Mouse (Mus musculus): ENCODE measurements around the gene Ano4. TPM values are rescaled to one million over a fixed set of nuclear protein-coding genes. Genes with fewer than 3 reads are reported as not detected.

The Ano4 gene
- polyA plus RNA-seq, 1 experiment from 2014 or later = 0.55 TPM

GRCm38 (mm10) chr10:89351416-89351815 is 6.9 kb upstream of the Ano4 start:
- no peak overlapping the region for H3K27ac ChIP-seq (ENCODE audit: low read depth)
- ATAC-seq (replicated peaks; ENCODE audit: low FRiP score, low TSS enrichment, low read depth) (no peak), DNase-seq (ENCODE audit: low spot score) (no peak)
- H3K27me3 ChIP-seq (replicated peaks; ENCODE audit: control insufficient read depth, insufficient read depth, low read length) = peaks cover 10% of the 10 kb centered on the region
- WGBS = 83% methylated on average over 11 of the region's 11 CpGs
- no peaks in the 10 kb centered on the region for H3K9me3 ChIP-seq (ENCODE audit: control insufficient read depth, low read length)
- no peaks in the 10 kb centered on the region for H3K36me3 ChIP-seq (ENCODE audit: control insufficient read depth, insufficient read depth, low read length)
- H3K4me3 ChIP-seq (ENCODE audit: low read depth, low read length) = no peak overlapping the region
- H3K4me1 ChIP-seq (replicated peaks; ENCODE audit: control insufficient read depth, insufficient read depth, low read length) = no peaks in the 10 kb centered on the region
- H3K4me2 ChIP-seq (ENCODE audit: low read length) = no peak overlapping the region
- no peak overlapping the region for H3K9ac ChIP-seq (ENCODE audit: low read length)

GRCm38 (mm10) chr10:89345606-89346005 is 1.0 kb upstream of the Ano4 start:
- Histone ChIP-seq H3K27me3 (replicated peaks; ENCODE audit: control insufficient read depth, insufficient read depth, low read length) (peaks cover 48% of the 10 kb centered on the region), H3K9ac (ENCODE audit: low read length) (no peak overlapping the region), H3K4me2 (ENCODE audit: low read length) (no peak overlapping the region), H3K27ac (ENCODE audit: low read depth) (no peak overlapping the region), H3K36me3 (ENCODE audit: control insufficient read depth, insufficient read depth, low read length) (no peaks in the 10 kb centered on the region), H3K4me3 (ENCODE audit: low read depth, low read length) (no peak overlapping the region), H3K4me1 (replicated peaks; ENCODE audit: control insufficient read depth, insufficient read depth, low read length) (0 out of 2 replicates have a peak, but pooled peaks cover 7% of the 10 kb centered on the region), H3K9me3 (ENCODE audit: control insufficient read depth, low read length) (no peaks in the 10 kb centered on the region)
- 68% methylated on average over 6 of the region's 6 CpGs for WGBS
- ATAC-seq (replicated peaks; ENCODE audit: low FRiP score, low TSS enrichment, low read depth) (no peak), DNase-seq (ENCODE audit: low spot score) (no peak)

GRCm38 (mm10) chr10:89345196-89345533 is 603 bp upstream of the Ano4 start:
- Histone ChIP-seq H3K9me3 (ENCODE audit: control insufficient read depth, low read length) (no peaks in the 10 kb centered on the region), H3K4me1 (replicated peaks; ENCODE audit: control insufficient read depth, insufficient read depth, low read length) (0 out of 2 replicates have a peak, but pooled peaks cover 7% of the 10 kb centered on the region), H3K9ac (ENCODE audit: low read length) (no peak overlapping the region), H3K36me3 (ENCODE audit: control insufficient read depth, insufficient read depth, low read length) (no peaks in the 10 kb centered on the region), H3K27me3 (replicated peaks; ENCODE audit: control insufficient read depth, insufficient read depth, low read length) (peaks cover 48% of the 10 kb centered on the region), H3K27ac (ENCODE audit: low read depth) (no peak overlapping the region), H3K4me3 (ENCODE audit: low read depth, low read length) (peak overlapping the region; percentile 47), H3K4me2 (ENCODE audit: low read length) (peak overlapping the region; percentile 82)
- WGBS = 44% methylated on average over 4 of the region's 4 CpGs
- ATAC-seq (replicated peaks; ENCODE audit: low FRiP score, low TSS enrichment, low read depth) = no peak
- DNase-seq (ENCODE audit: low spot score) = no peak

- H3K4me3 ChIP-seq (ENCODE audit: low read depth, low read length) = peak overlapping the region; percentile 47
- H3K27me3 ChIP-seq (replicated peaks; ENCODE audit: control insufficient read depth, insufficient read depth, low read length) = peaks cover 48% of the 10 kb centered on the region
- ATAC-seq (replicated peaks; ENCODE audit: low FRiP score, low TSS enrichment, low read depth) = no peak
- 16% methylated on average over 4 of the region's 4 CpGs for WGBS
- no peak overlapping the region for H3K9ac ChIP-seq (ENCODE audit: low read length)
- DNase-seq (ENCODE audit: low spot score) = no peak
- no peaks in the 10 kb centered on the region for H3K9me3 ChIP-seq (ENCODE audit: control insufficient read depth, low read length)
- H3K36me3 ChIP-seq (ENCODE audit: control insufficient read depth, insufficient read depth, low read length) = no peaks in the 10 kb centered on the region
- H3K27ac ChIP-seq (ENCODE audit: low read depth) = no peak overlapping the region
- H3K4me1 ChIP-seq (replicated peaks; ENCODE audit: control insufficient read depth, insufficient read depth, low read length) = 0 out of 2 replicates have a peak, but pooled peaks cover 7% of the 10 kb centered on the region
- peak overlapping the region; percentile 82 for H3K4me2 ChIP-seq (ENCODE audit: low read length)
Measured at GRCm38 (mm10) chr10:89344132-89344490, 451 bp downstream of the Ano4 start.

GRCm38 (mm10) chr10:89343716-89344115 is 846 bp downstream of the Ano4 start:
- H3K4me2 ChIP-seq (ENCODE audit: low read length) = no peak overlapping the region
- WGBS = 13% methylated on average over 8 of the region's 8 CpGs
- H3K27ac ChIP-seq (ENCODE audit: low read depth) = no peak overlapping the region
- 0 out of 2 replicates have a peak, but pooled peaks cover 7% of the 10 kb centered on the region for H3K4me1 ChIP-seq (replicated peaks; ENCODE audit: control insufficient read depth, insufficient read depth, low read length)
- no peak for ATAC-seq (replicated peaks; ENCODE audit: low FRiP score, low TSS enrichment, low read depth)
- peak; percentile 52 for DNase-seq (ENCODE audit: low spot score)
- H3K27me3 ChIP-seq (replicated peaks; ENCODE audit: control insufficient read depth, insufficient read depth, low read length) = peaks cover 48% of the 10 kb centered on the region
- H3K36me3 ChIP-seq (ENCODE audit: control insufficient read depth, insufficient read depth, low read length) = no peaks in the 10 kb centered on the region
- H3K4me3 ChIP-seq (ENCODE audit: low read depth, low read length) = no peak overlapping the region
- H3K9ac ChIP-seq (ENCODE audit: low read length) = no peak overlapping the region
- H3K9me3 ChIP-seq (ENCODE audit: control insufficient read depth, low read length) = no peaks in the 10 kb centered on the region

GRCm38 (mm10) chr10:89330261-89330660 is 14.3 kb downstream of the Ano4 start:
- Histone ChIP-seq H3K4me1 (replicated peaks; ENCODE audit: control insufficient read depth, insufficient read depth, low read length) (no peaks in the 10 kb centered on the region), H3K9me3 (ENCODE audit: control insufficient read depth, low read length) (no peaks in the 10 kb centered on the region), H3K27me3 (replicated peaks; ENCODE audit: control insufficient read depth, insufficient read depth, low read length) (no peaks in the 10 kb centered on the region), H3K4me2 (ENCODE audit: low read length) (no peak overlapping the region), H3K4me3 (ENCODE audit: low read depth, low read length) (no peak overlapping the region), H3K9ac (ENCODE audit: low read length) (no peak overlapping the region), H3K36me3 (ENCODE audit: control insufficient read depth, insufficient read depth, low read length) (no peaks in the 10 kb centered on the region), H3K27ac (ENCODE audit: low read depth) (no peak overlapping the region)
- DNase-seq (ENCODE audit: low spot score) (no peak), ATAC-seq (replicated peaks; ENCODE audit: low FRiP score, low TSS enrichment, low read depth) (no peak)
- 92% methylated on average over 1 of the region's 1 CpGs for WGBS

GRCm38 (mm10) chr10:89329806-89330205 is 14.8 kb downstream of the Ano4 start:
- 86% methylated on average over 8 of the region's 8 CpGs for WGBS

GRCm38 (mm10) chr10:89328876-89329275 is 15.7 kb downstream of the Ano4 start:
- Histone ChIP-seq H3K4me1 (replicated peaks; ENCODE audit: control insufficient read depth, insufficient read depth, low read length) (no peaks in the 10 kb centered on the region), H3K27ac (ENCODE audit: low read depth) (no peak overlapping the region), H3K9ac (ENCODE audit: low read length) (no peak overlapping the region), H3K36me3 (ENCODE audit: control insufficient read depth, insufficient read depth, low read length) (no peaks in the 10 kb centered on the region), H3K27me3 (replicated peaks; ENCODE audit: control insufficient read depth, insufficient read depth, low read length) (no peaks in the 10 kb centered on the region), H3K4me2 (ENCODE audit: low read length) (no peak overlapping the region), H3K4me3 (ENCODE audit: low read depth, low read length) (no peak overlapping the region), H3K9me3 (ENCODE audit: control insufficient read depth, low read length) (no peaks in the 10 kb centered on the region)
- DNase-seq (ENCODE audit: low spot score) = no peak
- WGBS = 77% methylated on average over 8 of the region's 8 CpGs
- ATAC-seq (replicated peaks; ENCODE audit: low FRiP score, low TSS enrichment, low read depth) = no peak

More at GRCm38 (mm10) chr10:89329806-89330205, 14.8 kb downstream of the Ano4 start:
- no peak overlapping the region for H3K4me2 ChIP-seq (ENCODE audit: low read length)
- H3K9me3 ChIP-seq (ENCODE audit: control insufficient read depth, low read length) = no peaks in the 10 kb centered on the region
- no peaks in the 10 kb centered on the region for H3K36me3 ChIP-seq (ENCODE audit: control insufficient read depth, insufficient read depth, low read length)
- H3K27me3 ChIP-seq (replicated peaks; ENCODE audit: control insufficient read depth, insufficient read depth, low read length) = no peaks in the 10 kb centered on the region
- no peak overlapping the region for H3K4me3 ChIP-seq (ENCODE audit: low read depth, low read length)
- ATAC-seq (replicated peaks; ENCODE audit: low FRiP score, low TSS enrichment, low read depth) (no peak), DNase-seq (ENCODE audit: low spot score) (no peak)
- H3K4me1 ChIP-seq (replicated peaks; ENCODE audit: control insufficient read depth, insufficient read depth, low read length) = no peaks in the 10 kb centered on the region
- H3K9ac ChIP-seq (ENCODE audit: low read length) = no peak overlapping the region
- no peak overlapping the region for H3K27ac ChIP-seq (ENCODE audit: low read depth)

GRCm38 (mm10) chr10:89327004-89327511 is 17.5 kb downstream of the Ano4 start:
- H3K36me3 ChIP-seq (ENCODE audit: control insufficient read depth, insufficient read depth, low read length) = no peaks in the 10 kb centered on the region
- H3K9ac ChIP-seq (ENCODE audit: low read length) = no peak overlapping the region
- ATAC-seq (replicated peaks; ENCODE audit: low FRiP score, low TSS enrichment, low read depth) (no peak), DNase-seq (ENCODE audit: low spot score) (peak; percentile 81)
- H3K4me1 ChIP-seq (replicated peaks; ENCODE audit: control insufficient read depth, insufficient read depth, low read length) = no peaks in the 10 kb centered on the region
- no peak overlapping the region for H3K27ac ChIP-seq (ENCODE audit: low read depth)
- WGBS = 27% methylated on average over 15 of the region's 15 CpGs
- no peak overlapping the region for H3K4me2 ChIP-seq (ENCODE audit: low read length)
- no peaks in the 10 kb centered on the region for H3K9me3 ChIP-seq (ENCODE audit: control insufficient read depth, low read length)
- no peak overlapping the region for H3K4me3 ChIP-seq (ENCODE audit: low read depth, low read length)
- no peaks in the 10 kb centered on the region for H3K27me3 ChIP-seq (replicated peaks; ENCODE audit: control insufficient read depth, insufficient read depth, low read length)
